Mouse (Mus musculus) forebrain, embryonic 14.5 days (tissue): ENCODE results near the gene Pus3. TPM values are rescaled to one million over a fixed set of nuclear protein-coding genes. Genes with fewer than 3 reads are reported as not detected.

Experiments
- ATAC-seq: fragments of 200-750 bp; cut with Nextera tagmentation; 2 replicates; pipeline ENCODE4 v1.8.0; 2017; ENCODE audit warnings: mild to moderate bottlenecking, moderate library complexity
- DNase-seq: peaks from one replicate; pipeline ENCODE4 v3.0.0-alpha.2; 2015; ENCODE audit warnings: low spot score
- H3K27ac ChIP-seq: fragments of 300-500 bp; sonication (generic); 2 replicates; pipeline ENCODE4 v1.5.1; 2014; ENCODE audit warnings: low read depth, mild to moderate bottlenecking, control low read depth, low read length, moderate library complexity
- H3K27me3 ChIP-seq: fragments of 300-500 bp; sonication (generic); replicated peaks from 2 replicates; pipeline ENCODE4 v1.6.1; 2014; ENCODE audit warnings: low read length, control low read depth, mixed read lengths; ENCODE audit not compliant: control insufficient read depth, insufficient read depth
- H3K36me3 ChIP-seq: fragments of 300-500 bp; sonication (generic); 2 replicates; pipeline ENCODE4 v1.6.1; 2014; ENCODE audit warnings: low read length, control low read depth; ENCODE audit not compliant: control insufficient read depth, insufficient read depth
- H3K4me1 ChIP-seq: fragments of 300-500 bp; sonication (generic); 2 replicates; pipeline ENCODE4 v1.6.1; 2014; ENCODE audit warnings: antibody characterized with exemption, low read length, control low read depth; ENCODE audit not compliant: control insufficient read depth, insufficient read depth
- H3K4me2 ChIP-seq: fragments of 300-500 bp; sonication (generic); 2 replicates; pipeline ENCODE4 v1.6.1; 2014; ENCODE audit warnings: mild to moderate bottlenecking, control low read depth, low read length
- H3K4me3 ChIP-seq: fragments of 300-500 bp; sonication (generic); 2 replicates; pipeline ENCODE4 v1.5.1; 2014; ENCODE audit warnings: low read depth, low read length, control low read depth
- H3K9ac ChIP-seq: fragments of 300-500 bp; sonication (generic); 2 replicates; pipeline ENCODE4 v1.6.1; 2014; ENCODE audit warnings: mild to moderate bottlenecking, low read length, control low read depth, moderate library complexity
- H3K9me3 ChIP-seq: fragments of 300-500 bp; sonication (generic); replicated peaks from 2 replicates; pipeline ENCODE4 v1.6.1; 2016; ENCODE audit warnings: low read length, control low read depth, mixed read lengths; ENCODE audit not compliant: control insufficient read depth
- WGBS: fragments of 180-500 bp; shearing (Covaris S2); extraction: QIAGEN DNeasy Blood & Tissue Kit; methylation state at CpG from one replicate; pipeline ENCODE4 v1.1.7; 2014; 5-methylcytosine and 5-hydroxymethylcytosine counted together
- polyA plus RNA-seq: library from polyadenylated mRNA; unstranded; fragments of >200 nt; fragmentation: Nextera tagmentation; extraction: Ambion mirVana; gene quantifications from 2 replicates; pipeline ENCODE4 v1.2.1, GENCODE M21; 2014

Pus3 gene
- polyA plus RNA-seq, 1 experiment from 2014 or later: 21.9 TPM

- H3K27ac ChIP-seq: peak overlapping the region; percentile 41; the same call in 1 of the 2 replicates
- DNase-seq (peak; percentile 94), ATAC-seq (peak; percentile 90)
- H3K9me3 ChIP-seq: no peaks in the 10 kb centered on the region
- WGBS: 9% methylated on average over 5 of the region's 5 CpGs
- H3K4me1 ChIP-seq: peaks cover 15% of the 10 kb centered on the region
- H3K4me2 ChIP-seq: peak overlapping the region; percentile 34; the same call in 1 of the 2 replicates
- no peaks in the 10 kb centered on the region for H3K36me3 ChIP-seq
- no peak overlapping the region for H3K4me3 ChIP-seq
- H3K9ac ChIP-seq: no peak overlapping the region
- no peaks in the 10 kb centered on the region for H3K27me3 ChIP-seq
Measured at GRCm38 (mm10) chr9:35523541-35523940, 34.9 kb upstream of the Pus3 start.

DNA sequence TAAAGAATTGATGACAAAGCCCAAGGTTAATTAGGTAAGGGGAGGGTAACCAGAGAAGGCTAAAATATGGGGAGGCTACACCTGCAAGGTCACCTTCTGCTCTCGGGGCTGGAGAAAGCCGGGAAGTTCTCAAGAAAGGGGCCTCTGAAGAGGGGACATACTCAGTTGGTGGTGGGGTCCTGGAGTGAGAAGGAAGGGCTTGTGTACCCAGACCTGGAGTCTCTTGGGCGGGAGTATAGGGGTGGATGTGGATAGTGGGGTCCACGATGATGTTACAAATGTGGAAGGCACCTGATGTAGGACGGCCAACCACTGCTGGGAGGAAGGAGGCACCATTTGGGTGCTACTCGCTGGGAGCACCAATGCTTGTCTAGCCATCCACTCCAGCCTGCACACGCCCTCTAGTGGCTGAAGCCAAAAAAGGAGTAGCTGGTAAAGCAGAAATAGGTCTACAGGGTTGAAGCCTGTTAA is 34.4 kb upstream of the Pus3 start:
- 13% methylated on average over 7 of the region's 7 CpGs for WGBS
- H3K36me3 ChIP-seq: no peaks in the 10 kb centered on the region
- H3K9ac ChIP-seq: no peak overlapping the region
- no peaks in the 10 kb centered on the region for H3K27me3 ChIP-seq
- peak overlapping the region; percentile 71; the same call in 1 of the 2 replicates for H3K27ac ChIP-seq
- H3K4me1 ChIP-seq: peaks cover 15% of the 10 kb centered on the region
- no peak overlapping the region for H3K4me3 ChIP-seq
- peak; percentile 85 for ATAC-seq
- H3K9me3 ChIP-seq: no peaks in the 10 kb centered on the region
- peak; percentile 87 for DNase-seq
- H3K4me2 ChIP-seq: peak overlapping the region; percentile 34; the same call in 1 of the 2 replicates

DNA sequence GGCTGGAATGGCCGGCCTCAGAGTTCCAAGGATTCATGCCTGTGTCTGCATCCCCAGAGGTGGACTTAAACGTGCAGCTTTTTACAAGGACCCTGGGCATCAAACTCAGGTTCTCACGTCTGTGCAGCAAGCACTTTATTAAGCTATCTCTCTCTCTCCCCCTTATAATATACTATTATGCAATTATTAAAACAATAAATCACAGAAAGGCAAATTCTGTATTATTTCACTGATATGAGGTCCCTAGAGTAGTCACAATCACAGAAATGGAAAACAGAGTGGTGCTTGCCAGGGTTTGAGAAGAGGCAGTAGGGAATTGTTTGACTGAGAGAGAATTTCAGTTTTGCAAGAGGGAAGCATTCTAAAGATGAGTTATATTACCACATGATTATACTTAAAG is 29.3 kb upstream of the Pus3 start:
- Histone ChIP-seq H3K4me1 (peaks cover under 1% of the 10 kb centered on the region; the same call in 1 of the 2 replicates), H3K27me3 (0 out of 2 replicates have a peak, but pooled peaks cover 2% of the 10 kb centered on the region), H3K27ac (no peak overlapping the region), H3K9ac (no peak overlapping the region), H3K36me3 (no peaks in the 10 kb centered on the region), H3K4me3 (no peak overlapping the region), H3K4me2 (no peak overlapping the region), H3K9me3 (no peaks in the 10 kb centered on the region)
- no peak for ATAC-seq
- no peak for DNase-seq
- 74% methylated on average over 3 of the region's 3 CpGs for WGBS

DNA sequence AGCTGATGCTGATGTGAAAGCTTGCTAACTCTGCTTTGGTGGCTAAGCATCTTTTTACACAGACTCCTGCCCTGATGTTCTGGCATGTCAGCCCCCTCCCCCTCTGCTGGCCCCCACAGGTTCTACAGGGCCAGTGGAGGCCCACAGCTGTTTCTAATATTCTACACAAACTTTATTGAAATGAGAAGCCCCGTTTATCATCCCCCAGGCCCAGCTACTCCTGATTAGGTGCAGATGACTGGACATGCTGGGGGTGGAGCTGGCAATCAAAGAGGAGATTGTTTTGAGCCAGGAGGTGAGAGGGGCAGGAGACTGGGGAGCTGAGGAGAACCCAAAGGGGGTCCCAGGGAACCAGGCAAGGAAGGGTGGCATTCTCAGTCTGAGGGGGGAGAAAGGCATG is 28.6 kb upstream of the Pus3 start:
- DNase-seq (no peak), ATAC-seq (no peak)
- H3K36me3 ChIP-seq: no peaks in the 10 kb centered on the region
- no peak overlapping the region for H3K27ac ChIP-seq
- H3K4me3 ChIP-seq: no peak overlapping the region
- H3K27me3 ChIP-seq: 0 out of 2 replicates have a peak, but pooled peaks cover 2% of the 10 kb centered on the region
- 16% methylated on average over 1 of the region's 1 CpGs for WGBS
- no peaks in the 10 kb centered on the region for H3K9me3 ChIP-seq
- no peak overlapping the region for H3K9ac ChIP-seq
- H3K4me2 ChIP-seq: no peak overlapping the region
- H3K4me1 ChIP-seq: no peaks in the 10 kb centered on the region

GRCm38 (mm10) chr9:35533266-35533665 is 25.1 kb upstream of the Pus3 start:
- no peak for ATAC-seq
- WGBS: 79% methylated on average over 9 of the region's 9 CpGs

DNA sequence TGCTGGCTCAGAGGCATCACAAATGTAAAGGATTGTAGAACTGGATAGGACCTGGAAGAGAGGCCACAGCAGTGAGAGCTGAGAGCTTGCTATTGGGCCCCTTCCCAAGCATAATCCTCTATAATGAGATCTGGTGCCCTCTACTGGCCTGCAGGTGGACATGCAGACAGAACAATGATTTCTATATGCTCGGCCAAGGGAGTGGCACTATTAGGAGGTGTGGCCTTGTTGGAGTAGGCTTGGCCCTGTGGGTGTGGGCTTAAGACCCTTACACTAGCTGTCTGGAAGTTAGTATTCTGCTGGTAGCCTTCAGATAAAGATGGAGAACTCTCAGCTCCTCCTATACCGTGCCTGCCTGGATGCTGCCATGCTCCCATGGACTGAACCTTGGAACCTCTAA is 23.3 kb upstream of the Pus3 start:
- H3K4me1 ChIP-seq: no peaks in the 10 kb centered on the region
- H3K27ac ChIP-seq: no peak overlapping the region
- DNase-seq (peak; percentile 90), ATAC-seq (peak; percentile 94)
- no peak overlapping the region for H3K9ac ChIP-seq
- H3K9me3 ChIP-seq: no peaks in the 10 kb centered on the region
- H3K4me3 ChIP-seq: no peak overlapping the region
- WGBS: 6% methylated on average over 2 of the region's 2 CpGs
- H3K4me2 ChIP-seq: no peak overlapping the region
- H3K27me3 ChIP-seq: 0 out of 2 replicates have a peak, but pooled peaks cover 2% of the 10 kb centered on the region
- no peaks in the 10 kb centered on the region for H3K36me3 ChIP-seq

More at GRCm38 (mm10) chr9:35533266-35533665, 25.1 kb upstream of the Pus3 start:
- DNase-seq: no peak
- no peak overlapping the region for H3K9ac ChIP-seq
- H3K4me1 ChIP-seq: no peaks in the 10 kb centered on the region
- H3K4me2 ChIP-seq: no peak overlapping the region
- no peak overlapping the region for H3K27ac ChIP-seq
- H3K4me3 ChIP-seq: no peak overlapping the region
- H3K9me3 ChIP-seq: no peaks in the 10 kb centered on the region
- H3K36me3 ChIP-seq: no peaks in the 10 kb centered on the region
- 0 out of 2 replicates have a peak, but pooled peaks cover 2% of the 10 kb centered on the region for H3K27me3 ChIP-seq

DNA sequence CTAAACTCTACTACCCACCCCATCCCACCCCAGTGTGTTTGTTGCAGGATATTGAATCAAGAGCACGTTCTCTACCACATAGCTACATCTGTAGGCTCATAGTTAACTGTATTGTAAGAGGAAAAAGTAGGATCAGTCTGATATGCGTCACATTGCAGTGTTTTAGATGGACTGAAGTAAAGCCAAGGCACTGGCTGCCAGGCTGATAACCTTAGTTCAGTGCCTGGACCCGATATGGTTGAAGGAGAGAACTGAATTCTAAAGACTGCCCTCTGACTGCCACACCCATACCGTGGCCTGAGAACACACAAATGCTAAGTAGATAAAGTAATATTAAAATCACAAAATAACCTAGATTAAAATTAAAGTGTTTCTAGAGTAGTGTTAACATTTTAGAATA is 22.5 kb upstream of the Pus3 start:
- no peak overlapping the region for H3K27ac ChIP-seq
- 86% methylated on average over 4 of the region's 4 CpGs for WGBS

GRCm38 (mm10) chr9:35539001-35539750 is 19.2 kb upstream of the Pus3 start:
- no peak for ATAC-seq
- Histone ChIP-seq H3K9ac (no peak overlapping the region), H3K4me1 (no peaks in the 10 kb centered on the region), H3K27me3 (no peaks in the 10 kb centered on the region), H3K9me3 (no peaks in the 10 kb centered on the region), H3K36me3 (no peaks in the 10 kb centered on the region), H3K4me3 (no peak overlapping the region), H3K4me2 (no peak overlapping the region), H3K27ac (no peak overlapping the region)
- WGBS: 77% methylated on average over 13 of the region's 13 CpGs
- DNase-seq: peak; percentile 29

More for the DNA sequence above, 22.5 kb upstream of the Pus3 start:
- no peak for ATAC-seq
- DNase-seq: no peak
- Histone ChIP-seq H3K4me1 (no peaks in the 10 kb centered on the region), H3K9me3 (no peaks in the 10 kb centered on the region), H3K27me3 (0 out of 2 replicates have a peak, but pooled peaks cover 2% of the 10 kb centered on the region), H3K4me3 (no peak overlapping the region), H3K9ac (no peak overlapping the region), H3K36me3 (no peaks in the 10 kb centered on the region), H3K4me2 (no peak overlapping the region)

- Histone ChIP-seq H3K36me3 (0 out of 2 replicates have a peak, but pooled peaks cover 3% of the 10 kb centered on the region), H3K4me3 (no peak overlapping the region), H3K27me3 (no peaks in the 10 kb centered on the region), H3K4me2 (no peak overlapping the region), H3K9me3 (no peaks in the 10 kb centered on the region), H3K27ac (no peak overlapping the region), H3K9ac (no peak overlapping the region), H3K4me1 (no peaks in the 10 kb centered on the region)
- 89% methylated on average over 5 of the region's 5 CpGs for whole genome bisulfite sequencing
- DNase-seq: no peak
- no peak for ATAC-seq
Measured at GRCm38 (mm10) chr9:35541024-35541423, 17.4 kb upstream of the Pus3 start.
